Mouse (Mus musculus) kidney, adult 2 months (tissue): ENCODE data around the gene Fam76a.

Source experiments
- CTCF ChIP-seq: fragments of 200-500 bp; conservative IDR thresholded peaks from 2 replicates; pipeline ENCODE4 v1.5.1; 2011; ENCODE audit warnings: low read depth, mild to moderate bottlenecking, control low read depth, low read length, moderate library complexity, mixed read lengths; ENCODE audit not compliant: insufficient read depth, insufficient read length
- POLR2A ChIP-seq: fragments of 200-500 bp; IDR thresholded peaks from one replicate; pipeline ENCODE4 v1.6.1; 2011; ENCODE audit warnings: low read depth, low read length, control low read depth

DNA sequence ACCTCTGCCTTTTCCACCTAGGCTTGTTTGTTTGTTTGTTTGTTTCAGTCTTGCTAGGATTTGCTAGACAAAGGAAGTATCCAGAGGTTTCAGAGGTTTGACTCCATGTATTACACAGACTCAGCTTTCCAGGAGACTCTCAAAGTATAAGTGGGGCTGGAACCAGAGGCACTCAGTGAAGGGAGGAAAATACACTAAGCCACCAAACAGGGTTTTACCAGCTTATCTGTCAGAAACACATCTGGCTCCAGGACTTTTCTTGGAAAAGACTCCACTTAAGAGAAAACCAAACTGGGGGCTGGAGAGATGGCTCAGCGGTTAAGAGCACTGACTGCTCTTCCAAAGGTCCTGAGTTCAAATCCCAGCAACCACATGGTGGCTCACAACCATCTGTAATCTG is 61.5 kb downstream of the Fam76a start:
- TF ChIP-seq CTCF (no peak), POLR2A (no peak)
